Mouse (Mus musculus) gastrocnemius, postnatal 10 days (tissue): ENCODE measurements around the gene Mab21l3. TPM values are rescaled to one million over a fixed set of nuclear protein-coding genes. Genes with fewer than 3 reads are reported as not detected.

ENCODE experiments used
- DNase-seq: peaks from one replicate; pipeline ENCODE4 v3.0.0; 2021; ENCODE audit warnings: mixed read lengths
- long read RNA-seq, 2 experiments: library from polyadenylated mRNA; stranded (forward); transcript quantifications; one replicate each; pipeline ENCODE4 v2.0.0; 2021
- total RNA-seq, 2 experiments: library from RNA; stranded (reverse); gene quantifications; 2 replicates each; pipeline ENCODE4 v1.2.3; 2021

Gene Mab21l3
- under 1 TPM in 1 of 2 experiments, not detected in 1; 0.09 TPM for total RNA-seq
- long read RNA-seq, experiment 1 = 0 reads
- long read RNA-seq, experiment 2 = 0 reads

GRCm38 (mm10) chr3:101848816-101849215, at the start of gene Mab21l3:
Mab21l3 (minus strand) TSS chr3:101848959.
- DNase-seq = no peak

GRCm38 (mm10) chr3:101897377-101897974, 48.7 kb upstream of the Mab21l3 start:
- no peak for DNase-seq

GRCm38 (mm10) chr3:101896893-101897292, 48.1 kb upstream of the Mab21l3 start:
- peak; percentile 71 for DNase-seq

GRCm38 (mm10) chr3:101895376-101895910, 46.7 kb upstream of the Mab21l3 start:
- DNase-seq = no peak

GRCm38 (mm10) chr3:101885591-101885990, 36.8 kb upstream of the Mab21l3 start:
- no peak for DNase-seq

- no peak for DNase-seq
Measured at GRCm38 (mm10) chr3:101885041-101885440, 36.3 kb upstream of the Mab21l3 start.

GRCm38 (mm10) chr3:101883902-101884301, 35.1 kb upstream of the Mab21l3 start:
- no peak for DNase-seq

- no peak for DNase-seq
Measured at GRCm38 (mm10) chr3:101881721-101882120, 33.0 kb upstream of the Mab21l3 start.

- DNase-seq = no peak
Measured at GRCm38 (mm10) chr3:101880818-101881217, 32.1 kb upstream of the Mab21l3 start.

GRCm38 (mm10) chr3:101878136-101878535, 29.4 kb upstream of the Mab21l3 start:
- DNase-seq = no peak

- DNase-seq = no peak
Measured at GRCm38 (mm10) chr3:101876459-101877285, 27.9 kb upstream of the Mab21l3 start.

GRCm38 (mm10) chr3:101875258-101875920, 26.6 kb upstream of the Mab21l3 start:
- DNase-seq = no peak

GRCm38 (mm10) chr3:101873061-101873675, 24.4 kb upstream of the Mab21l3 start:
- no peak for DNase-seq

- DNase-seq = no peak
Measured at GRCm38 (mm10) chr3:101871951-101872350, 23.2 kb upstream of the Mab21l3 start.

GRCm38 (mm10) chr3:101867001-101867421, 18.3 kb upstream of the Mab21l3 start:
- DNase-seq = no peak

GRCm38 (mm10) chr3:101861856-101862255, 13.1 kb upstream of the Mab21l3 start:
- DNase-seq = no peak

GRCm38 (mm10) chr3:101860151-101860550, 11.4 kb upstream of the Mab21l3 start:
- DNase-seq = no peak

- DNase-seq = no peak
Measured at GRCm38 (mm10) chr3:101859740-101860139, 11.0 kb upstream of the Mab21l3 start.

- no peak for DNase-seq
Measured at GRCm38 (mm10) chr3:101854075-101854474, 5.3 kb upstream of the Mab21l3 start.

- no peak for DNase-seq
Measured at GRCm38 (mm10) chr3:101851363-101851762, 2.6 kb upstream of the Mab21l3 start.

GRCm38 (mm10) chr3:101846096-101846495, 2.7 kb downstream of the Mab21l3 start:
- DNase-seq = no peak
